Mouse (Mus musculus) monocyte, adult 59 days (primary cell): ENCODE results near the gene Slpi. TPM values are rescaled to one million over a fixed set of nuclear protein-coding genes. Genes with fewer than 3 reads are reported as not detected.

Experiments
- total RNA-seq, 2 experiments: library from RNA; stranded (reverse); gene quantifications; one replicate each; pipeline ENCODE4 v1.2.4; 2023

The Slpi gene
- total RNA-seq = 100 to 1,000 TPM; 227 to 229 TPM

GRCm38 (mm10) chr2:164389020-164389419 lies at the start of gene Slpi:
TSS of gene Slpi (minus strand) at chr2:164389095.

GRCm38 (mm10) chr2:164405060-164405459 lies 16.2 kb upstream of the Slpi start, which contains the start of gene Matn4:
TSS of gene Matn4 (minus strand) at chr2:164405160.

GRCm38 (mm10) chr2:164402906-164403305 lies 14.0 kb upstream of the Slpi start, which contains the start of gene Rbpjl:
TSS of gene Rbpjl (plus strand) at chr2:164403141.

GRCm38 (mm10) chr2:164332440-164332839 lies 56.5 kb downstream of the Slpi start, which contains the start of gene Svs5:
TSS of gene Svs5 (plus strand) at chr2:164332740.

GRCm38 (mm10) chr2:164316451-164316850 lies 72.4 kb downstream of the Slpi start, which contains the start of gene Svs6:
TSS of gene Svs6 (plus strand) at chr2:164316751.

Other genes starting within 250 kb of the Slpi start
- gene Kcns1, start 218.0 kb downstream of the Slpi start, total RNA-seq = not detected
- not detected for gene Wfdc5, start 206.4 kb downstream of the Slpi start, total RNA-seq
- gene Wfdc12, start 198.5 kb downstream of the Slpi start, total RNA-seq = not detected
- not detected for gene Wfdc15a, start 189.0 kb downstream of the Slpi start, total RNA-seq
- gene Wfdc15b, start 167.4 kb downstream of the Slpi start, total RNA-seq = not detected
- gene Svs2, start 150.6 kb downstream of the Slpi start, total RNA-seq = not detected
- gene Svs3b, start 132.5 kb downstream of the Slpi start, total RNA-seq = not detected
- gene Svs4, start 110.6 kb downstream of the Slpi start, total RNA-seq = not detected
- gene Svs3a, start 99.8 kb downstream of the Slpi start, total RNA-seq = not detected
- not detected for gene Svs6, start 72.3 kb downstream of the Slpi start, total RNA-seq
- gene Svs5, start 56.4 kb downstream of the Slpi start, total RNA-seq = not detected
- gene Rbpjl, start 14.0 kb upstream of the Slpi start, total RNA-seq = not detected
- gene Matn4, start 16.1 kb upstream of the Slpi start, total RNA-seq = not detected
- gene Sdc4, start 54.8 kb upstream of the Slpi start, total RNA-seq = 10 to 100 TPM; 13.2 to 13.8 TPM
- gene Sys1, start 67.9 kb upstream of the Slpi start, total RNA-seq = 10 to 100 TPM; 35.5 to 36.0 TPM
- gene Gm20458, start 71.9 kb upstream of the Slpi start, total RNA-seq = 10 to 100 TPM; 10.9 to 12.8 TPM
- not detected for gene Trp53tg5, start 84.6 kb upstream of the Slpi start, total RNA-seq
- gene Dbndd2, start 97.0 kb upstream of the Slpi start, total RNA-seq = 10 to 100 TPM; 11.1 to 19.7 TPM
- 10 to 100 TPM; 74.5 to 76.9 TPM for gene Pigt, start 108.4 kb upstream of the Slpi start, total RNA-seq
- gene Wfdc2, start 173.3 kb upstream of the Slpi start, total RNA-seq = not detected
- not detected for gene Spint3, start 184.4 kb upstream of the Slpi start, total RNA-seq
- not detected for gene Wfdc6a, start 196.4 kb upstream of the Slpi start, total RNA-seq
- gene Eppin, start 204.5 kb upstream of the Slpi start, total RNA-seq = not detected
- gene Wfdc6b, start 224.4 kb upstream of the Slpi start, total RNA-seq = not detected
- not detected for gene Wfdc8, start 224.5 kb upstream of the Slpi start, total RNA-seq
- gene Wfdc16, start 249.7 kb upstream of the Slpi start, total RNA-seq = not detected